Mouse (Mus musculus) limb, embryonic 11.5 days (tissue): Measurements from ENCODE around the gene Plp2. TPM values are rescaled to one million over a fixed set of nuclear protein-coding genes. Genes with fewer than 3 reads are reported as not detected.
A peak's percentile ranks its signal among the peaks of the same experiment; 100 is the strongest.

Experiments used
- ATAC-seq: fragments of 200-750 bp; cut with Nextera tagmentation; 2 replicates; pipeline ENCODE4 v1.8.0; 2017; ENCODE audit warnings: low read depth; ENCODE audit not compliant: insufficient number of reproducible peaks, low FRiP score, low TSS enrichment
- DNase-seq: peaks from one replicate; pipeline ENCODE4 v3.0.0-alpha.2; 2015; ENCODE audit warnings: low spot score
- H3K27ac ChIP-seq: fragments of 300-500 bp; sonication (generic); replicated peaks from 2 replicates; pipeline ENCODE4 v1.5.1; 2014; ENCODE audit warnings: low read depth, mild to moderate bottlenecking, low read length
- H3K27me3 ChIP-seq: fragments of 300-500 bp; sonication (generic); 2 replicates; pipeline ENCODE4 v1.6.1; 2014; ENCODE audit warnings: mild to moderate bottlenecking, low read length, mixed read lengths; ENCODE audit not compliant: control insufficient read depth, insufficient read depth
- H3K36me3 ChIP-seq: fragments of 300-500 bp; sonication (generic); 2 replicates; pipeline ENCODE4 v1.6.1; 2014; ENCODE audit warnings: mild to moderate bottlenecking, low read length, moderate library complexity, mixed read lengths; ENCODE audit not compliant: control insufficient read depth, insufficient read depth
- H3K4me1 ChIP-seq: fragments of 300-500 bp; sonication (generic); 2 replicates; pipeline ENCODE4 v1.6.1; 2014; ENCODE audit warnings: low read length, mixed read lengths; ENCODE audit not compliant: control insufficient read depth, insufficient read depth
- H3K4me2 ChIP-seq: fragments of 300-500 bp; sonication (generic); 2 replicates; pipeline ENCODE4 v1.6.1; 2014; ENCODE audit warnings: low read depth, mild to moderate bottlenecking, moderate library complexity; ENCODE audit not compliant: severe bottlenecking
- H3K4me3 ChIP-seq: fragments of 300-500 bp; sonication (generic); 2 replicates; pipeline ENCODE4 v1.5.1; 2014; ENCODE audit warnings: low read depth, low read length
- H3K9ac ChIP-seq: fragments of 300-500 bp; sonication (generic); 2 replicates; pipeline ENCODE4 v1.6.1; 2014; ENCODE audit warnings: mild to moderate bottlenecking, low read length
- H3K9me3 ChIP-seq: fragments of 300-500 bp; sonication (generic); 2 replicates; pipeline ENCODE4 v1.6.1; 2016; ENCODE audit warnings: low read length; ENCODE audit not compliant: control insufficient read depth
- WGBS: fragments of 180-500 bp; shearing (Covaris S2); extraction: QIAGEN DNeasy Blood & Tissue Kit; methylation state at CpG from one replicate; pipeline ENCODE4 v1.1.7; 2014; 5-methylcytosine and 5-hydroxymethylcytosine counted together
- polyA plus RNA-seq: library from polyadenylated mRNA; unstranded; fragments of >200 nt; fragmentation: Nextera tagmentation; extraction: Ambion mirVana; gene quantifications from 2 replicates; pipeline ENCODE4 v1.2.1, GENCODE M21; 2014

Gene Plp2
- polyA plus RNA-seq, 1 experiment from 2014 or later = 78.1 TPM

- no peaks in the 10 kb centered on the region for H3K36me3 ChIP-seq
- H3K4me3 ChIP-seq = no peak overlapping the region
- 88% methylated on average over 2 of the region's 2 CpGs for WGBS
- ATAC-seq (no peak), DNase-seq (no peak)
- no peak overlapping the region for H3K9ac ChIP-seq
- no peaks in the 10 kb centered on the region for H3K4me1 ChIP-seq
- H3K9me3 ChIP-seq = no peaks in the 10 kb centered on the region
- H3K4me2 ChIP-seq = no peak overlapping the region
- H3K27me3 ChIP-seq = no peaks in the 10 kb centered on the region
- no peak overlapping the region for H3K27ac ChIP-seq
Measured at GRCm38 (mm10) chrX:7688321-7688720, 17.1 kb upstream of the Plp2 start.

GRCm38 (mm10) chrX:7680864-7681263 is 9.7 kb upstream of the Plp2 start, which contains the start of gene Magix:
Magix (minus strand) TSS chrX:7681251.
- Histone ChIP-seq H3K9ac (no peak within 1 kb of the TSS), H3K4me1 (no peaks in the 10 kb centered on the region), H3K4me3 (0 out of 2 replicates have a peak within 1 kb of the TSS, but pooled peaks have one; percentile 2), H3K9me3 (no peaks in the 10 kb centered on the region; the same call in 1 of the 2 replicates), H3K27ac (no peak within 1 kb of the TSS), H3K4me2 (peak within 1 kb of the TSS; percentile 40; the same call in 1 of the 2 replicates), H3K36me3 (no peaks in the 10 kb centered on the region), H3K27me3 (no peaks in the 10 kb centered on the region)
- DNase-seq = no peak
- WGBS = 66% methylated on average over 14 of the region's 14 CpGs
- ATAC-seq = no peak

- peak overlapping the region; percentile 40; the same call in 1 of the 2 replicates for H3K4me2 ChIP-seq
- no peak; the same call in 1 of the 2 replicates for ATAC-seq
- 30% methylated on average over 12 of the region's 12 CpGs for WGBS
- H3K27ac ChIP-seq = no peak overlapping the region
- no peak for DNase-seq
- no peaks in the 10 kb centered on the region for H3K27me3 ChIP-seq
- H3K36me3 ChIP-seq = no peaks in the 10 kb centered on the region
- H3K4me1 ChIP-seq = no peaks in the 10 kb centered on the region
- H3K9ac ChIP-seq = 0 out of 2 replicates have a peak overlapping the region, but pooled peaks have one; percentile 2
- H3K4me3 ChIP-seq = 0 out of 2 replicates have a peak overlapping the region, but pooled peaks have one; percentile 2
- H3K9me3 ChIP-seq = no peaks in the 10 kb centered on the region; the same call in 1 of the 2 replicates
Measured at GRCm38 (mm10) chrX:7680057-7680412, 8.8 kb upstream of the Plp2 start.

- Histone ChIP-seq H3K9me3 (no peaks in the 10 kb centered on the region; the same call in 1 of the 2 replicates), H3K4me1 (no peaks in the 10 kb centered on the region), H3K4me3 (0 out of 2 replicates have a peak overlapping the region, but pooled peaks have one; percentile 2), H3K27ac (no peak overlapping the region), H3K4me2 (peak overlapping the region; percentile 40; the same call in 1 of the 2 replicates), H3K36me3 (no peaks in the 10 kb centered on the region), H3K27me3 (no peaks in the 10 kb centered on the region), H3K9ac (0 out of 2 replicates have a peak overlapping the region, but pooled peaks have one; percentile 2)
- peak; percentile 90 for ATAC-seq
- DNase-seq = peak; percentile 90
- 20% methylated on average over 27 of the region's 27 CpGs for WGBS
Measured at GRCm38 (mm10) chrX:7679405-7680056, 8.3 kb upstream of the Plp2 start.

GRCm38 (mm10) chrX:7678986-7679385 is 7.8 kb upstream of the Plp2 start:
- no peak for ATAC-seq
- Histone ChIP-seq H3K4me2 (no peak overlapping the region), H3K36me3 (no peaks in the 10 kb centered on the region), H3K4me3 (no peak overlapping the region), H3K4me1 (no peaks in the 10 kb centered on the region), H3K9me3 (no peaks in the 10 kb centered on the region; the same call in 1 of the 2 replicates), H3K9ac (no peak overlapping the region), H3K27ac (no peak overlapping the region), H3K27me3 (no peaks in the 10 kb centered on the region)
- DNase-seq = no peak
- WGBS = 59% methylated on average over 3 of the region's 3 CpGs

- no peak overlapping the region for H3K27ac ChIP-seq
- ATAC-seq (0 out of 2 replicates have a peak, but pooled peaks have one; percentile 20), DNase-seq (no peak)
- peak overlapping the region; percentile 38 for H3K4me2 ChIP-seq
- H3K4me1 ChIP-seq = no peaks in the 10 kb centered on the region
- no peak overlapping the region for H3K4me3 ChIP-seq
- 0 out of 2 replicates have a peak overlapping the region, but pooled peaks have one; percentile 2 for H3K9ac ChIP-seq
- 47% methylated on average over 10 of the region's 10 CpGs for WGBS
- no peaks in the 10 kb centered on the region; the same call in 1 of the 2 replicates for H3K9me3 ChIP-seq
- no peaks in the 10 kb centered on the region for H3K27me3 ChIP-seq
- no peaks in the 10 kb centered on the region for H3K36me3 ChIP-seq
Measured at GRCm38 (mm10) chrX:7675001-7675380, 3.8 kb upstream of the Plp2 start.

- H3K27me3 ChIP-seq = no peaks in the 10 kb centered on the region
- H3K27ac ChIP-seq = no peak overlapping the region
- H3K4me2 ChIP-seq = peak overlapping the region; percentile 38
- H3K36me3 ChIP-seq = no peaks in the 10 kb centered on the region
- peak; percentile 44 for DNase-seq
- H3K9ac ChIP-seq = 0 out of 2 replicates have a peak overlapping the region, but pooled peaks have one; percentile 2
- ATAC-seq = 0 out of 2 replicates have a peak, but pooled peaks have one; percentile 41
- WGBS = 31% methylated on average over 26 of the region's 28 CpGs
- no peak overlapping the region for H3K4me3 ChIP-seq
- no peaks in the 10 kb centered on the region for H3K4me1 ChIP-seq
- no peaks in the 10 kb centered on the region; the same call in 1 of the 2 replicates for H3K9me3 ChIP-seq
Measured at GRCm38 (mm10) chrX:7674284-7675000, 3.3 kb upstream of the Plp2 start.

- no peak for DNase-seq
- H3K4me2 ChIP-seq = no peak overlapping the region
- 25% methylated on average over 12 of the region's 12 CpGs for WGBS
- no peaks in the 10 kb centered on the region for H3K4me1 ChIP-seq
- no peak for ATAC-seq
- H3K9ac ChIP-seq = no peak overlapping the region
- no peak overlapping the region for H3K4me3 ChIP-seq
- H3K9me3 ChIP-seq = no peaks in the 10 kb centered on the region; the same call in 1 of the 2 replicates
- no peaks in the 10 kb centered on the region for H3K36me3 ChIP-seq
- no peak overlapping the region for H3K27ac ChIP-seq
- H3K27me3 ChIP-seq = no peaks in the 10 kb centered on the region
Measured at GRCm38 (mm10) chrX:7673578-7674281, 2.5 kb upstream of the Plp2 start.
